Mouse (Mus musculus) forebrain, embryonic 13.5 days (tissue): ENCODE data around the gene Mn1. TPM values are rescaled to one million over a fixed set of nuclear protein-coding genes. Genes with fewer than 3 reads are reported as not detected.

Experiments
- ATAC-seq: fragments of 200-750 bp; cut with Nextera tagmentation; 2 replicates; pipeline ENCODE4 v1.8.0; 2017
- H3K27ac ChIP-seq: fragments of 300-500 bp; sonication (generic); 2 replicates; pipeline ENCODE4 v1.5.1; 2015; ENCODE audit warnings: inconsistent platforms, mild to moderate bottlenecking, moderate library complexity
- H3K27me3 ChIP-seq: fragments of 300-500 bp; sonication (generic); 2 replicates; pipeline ENCODE4 v1.6.1; 2015; ENCODE audit warnings: mild to moderate bottlenecking, inconsistent platforms
- H3K36me3 ChIP-seq: fragments of 300-500 bp; sonication (generic); 2 replicates; pipeline ENCODE4 v1.6.1; 2015; ENCODE audit warnings: mild to moderate bottlenecking, inconsistent platforms; ENCODE audit not compliant: poor library complexity, severe bottlenecking
- H3K4me1 ChIP-seq: fragments of 300-500 bp; sonication (generic); 2 replicates; pipeline ENCODE4 v1.6.1; 2015; ENCODE audit warnings: inconsistent platforms
- H3K4me2 ChIP-seq: fragments of 300-500 bp; sonication (generic); 2 replicates; pipeline ENCODE4 v1.6.1; 2015; ENCODE audit warnings: inconsistent platforms, mild to moderate bottlenecking, moderate library complexity
- H3K4me3 ChIP-seq: fragments of 300-500 bp; sonication (generic); 2 replicates; pipeline ENCODE4 v1.5.1; 2015; ENCODE audit warnings: mild to moderate bottlenecking, inconsistent platforms
- H3K9ac ChIP-seq: fragments of 300-500 bp; sonication (generic); 2 replicates; pipeline ENCODE4 v1.6.1; 2015; ENCODE audit warnings: mild to moderate bottlenecking, inconsistent platforms
- H3K9me3 ChIP-seq: fragments of 300-500 bp; sonication (generic); replicated peaks from 2 replicates; pipeline ENCODE4 v1.6.1; 2016; ENCODE audit warnings: inconsistent platforms
- WGBS: fragments of 180-500 bp; shearing (Covaris S2); methylation state at CpG from one replicate; pipeline ENCODE4 v1.1.7; 2015; 5-methylcytosine and 5-hydroxymethylcytosine counted together
- polyA plus RNA-seq: library from polyadenylated mRNA; unstranded; fragments of >200 nt; fragmentation: Nextera tagmentation; extraction: Ambion mirVana; gene quantifications from 2 replicates; pipeline ENCODE4 v1.2.1, GENCODE M21; 2015

The Mn1 gene
- polyA plus RNA-seq, 1 experiment from 2014 or later, result 89.3 TPM

GRCm38 (mm10) chr5:111394198-111395053 is 22.7 kb upstream of the Mn1 start:
- 3% methylated on average over 15 of the region's 15 CpGs for WGBS
- Histone ChIP-seq H3K9me3 (no peaks in the 10 kb centered on the region), H3K4me2 (peak overlapping the region; percentile 60), H3K4me3 (peak overlapping the region; percentile 24), H3K27me3 (0 out of 2 replicates have a peak, but pooled peaks cover 4% of the 10 kb centered on the region), H3K4me1 (peaks cover 57% of the 10 kb centered on the region), H3K9ac (peak overlapping the region; percentile 34; the same call in 1 of the 2 replicates), H3K27ac (peak overlapping the region; percentile 83), H3K36me3 (peaks cover 3% of the 10 kb centered on the region; the same call in 1 of the 2 replicates)
- peak; percentile 39 for ATAC-seq

DNA sequence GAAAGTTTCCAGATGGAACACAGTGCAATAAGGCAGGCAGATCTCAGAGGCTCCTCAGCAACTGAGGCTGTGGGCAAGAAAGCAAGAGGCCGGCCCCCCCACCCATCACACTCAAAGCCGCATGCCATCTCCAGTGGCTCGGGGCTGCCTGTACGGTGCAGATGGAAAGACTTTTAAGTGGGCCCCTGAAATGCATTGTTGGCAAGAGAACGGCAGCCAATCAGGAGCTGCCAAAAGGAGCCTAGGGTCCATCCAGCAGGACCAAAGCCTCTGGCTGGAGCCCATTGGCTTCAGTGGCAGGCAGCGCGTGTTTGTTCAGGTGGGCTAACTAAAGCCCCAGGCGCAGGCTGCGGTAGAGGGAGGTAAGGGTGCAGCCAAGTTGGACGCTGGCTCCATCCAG is 21.4 kb upstream of the Mn1 start:
- Histone ChIP-seq H3K27ac (no peak overlapping the region), H3K36me3 (no peaks in the 10 kb centered on the region), H3K9ac (peak overlapping the region; percentile 34; the same call in 1 of the 2 replicates), H3K4me3 (no peak overlapping the region), H3K27me3 (0 out of 2 replicates have a peak, but pooled peaks cover 4% of the 10 kb centered on the region), H3K4me1 (peaks cover 57% of the 10 kb centered on the region), H3K4me2 (no peak overlapping the region), H3K9me3 (no peaks in the 10 kb centered on the region)
- no peak for ATAC-seq
- WGBS, result 38% methylated on average over 10 of the region's 10 CpGs

GRCm38 (mm10) chr5:111396199-111396598 is 21.0 kb upstream of the Mn1 start:
- Histone ChIP-seq H3K27ac (no peak overlapping the region), H3K4me2 (no peak overlapping the region), H3K4me1 (peaks cover 57% of the 10 kb centered on the region), H3K27me3 (0 out of 2 replicates have a peak, but pooled peaks cover 4% of the 10 kb centered on the region), H3K9me3 (no peaks in the 10 kb centered on the region), H3K9ac (no peak overlapping the region), H3K36me3 (no peaks in the 10 kb centered on the region), H3K4me3 (no peak overlapping the region)
- ATAC-seq, result no peak
- 83% methylated on average over 4 of the region's 4 CpGs for WGBS

GRCm38 (mm10) chr5:111398471-111398870 is 18.7 kb upstream of the Mn1 start:
- Histone ChIP-seq H3K9me3 (no peaks in the 10 kb centered on the region), H3K4me2 (no peak overlapping the region), H3K27me3 (0 out of 2 replicates have a peak, but pooled peaks cover 4% of the 10 kb centered on the region), H3K4me3 (no peak overlapping the region), H3K36me3 (no peaks in the 10 kb centered on the region), H3K9ac (no peak overlapping the region), H3K4me1 (peaks cover 51% of the 10 kb centered on the region), H3K27ac (no peak overlapping the region)
- 38% methylated on average over 4 of the region's 4 CpGs for WGBS
- ATAC-seq, result no peak

- no peak overlapping the region for H3K27ac ChIP-seq
- H3K9ac ChIP-seq, result no peak overlapping the region
- 82% methylated on average over 4 of the region's 4 CpGs for WGBS
- no peaks in the 10 kb centered on the region for H3K9me3 ChIP-seq
- 0 out of 2 replicates have a peak, but pooled peaks cover 4% of the 10 kb centered on the region for H3K27me3 ChIP-seq
- no peak for ATAC-seq
- H3K4me1 ChIP-seq, result peaks cover 43% of the 10 kb centered on the region
- no peak overlapping the region for H3K4me3 ChIP-seq
- H3K4me2 ChIP-seq, result no peak overlapping the region
- no peaks in the 10 kb centered on the region for H3K36me3 ChIP-seq
Observed at GRCm38 (mm10) chr5:111399271-111399670, 17.9 kb upstream of the Mn1 start.

GRCm38 (mm10) chr5:111401879-111402650 is 15.1 kb upstream of the Mn1 start:
- 68% methylated on average over 19 of the region's 19 CpGs for WGBS
- no peak for ATAC-seq
- H3K4me2 ChIP-seq, result no peak overlapping the region

DNA sequence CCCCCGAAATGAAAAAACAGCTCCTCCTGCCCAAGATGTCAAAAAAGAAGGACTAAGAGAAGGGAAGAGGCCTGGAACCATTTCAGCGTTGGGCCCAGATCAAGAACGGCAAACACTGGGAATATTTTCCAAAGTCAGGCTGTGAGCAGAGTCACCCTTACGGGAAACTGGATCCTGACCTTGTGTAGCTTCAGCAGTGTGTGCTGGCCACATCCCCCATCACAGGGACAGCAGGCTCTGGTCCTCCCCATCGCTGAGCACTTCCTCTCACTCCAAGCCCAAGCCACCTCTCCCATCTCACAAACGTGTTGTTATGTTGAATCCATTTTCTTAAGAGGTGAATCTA is 14.5 kb upstream of the Mn1 start:
- 90% methylated on average over 6 of the region's 6 CpGs for WGBS
- no peak overlapping the region for H3K4me2 ChIP-seq
- H3K27me3 ChIP-seq, result 0 out of 2 replicates have a peak, but pooled peaks cover under 1% of the 10 kb centered on the region

More at GRCm38 (mm10) chr5:111401879-111402650, 15.1 kb upstream of the Mn1 start:
- 0 out of 2 replicates have a peak, but pooled peaks cover 4% of the 10 kb centered on the region for H3K27me3 ChIP-seq
- no peaks in the 10 kb centered on the region for H3K9me3 ChIP-seq
- H3K4me3 ChIP-seq, result no peak overlapping the region
- no peaks in the 10 kb centered on the region for H3K36me3 ChIP-seq
- H3K27ac ChIP-seq, result no peak overlapping the region
- peaks cover 15% of the 10 kb centered on the region for H3K4me1 ChIP-seq
- H3K9ac ChIP-seq, result no peak overlapping the region

DNA sequence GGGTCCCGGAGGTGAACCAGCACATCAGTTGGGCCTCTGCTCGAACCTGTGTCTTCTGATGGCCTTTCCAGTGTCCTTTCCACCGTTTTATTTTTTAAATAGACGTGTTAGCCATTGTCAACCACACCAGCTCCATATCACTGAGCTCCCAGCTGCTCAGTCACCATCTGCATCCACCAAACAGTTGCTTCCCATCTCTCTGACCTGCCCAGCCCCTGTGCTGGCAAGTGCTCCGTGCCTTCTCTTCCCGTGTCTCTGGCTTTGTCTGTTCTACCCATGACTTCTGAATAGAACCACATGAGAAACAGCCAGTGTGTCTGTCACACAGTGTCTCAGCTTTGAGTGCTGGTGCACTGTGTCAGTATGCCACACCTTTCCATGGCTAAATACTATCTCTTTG is 12.4 kb upstream of the Mn1 start:
- Histone ChIP-seq H3K4me3 (no peak overlapping the region), H3K4me2 (no peak overlapping the region), H3K9ac (no peak overlapping the region), H3K27me3 (no peaks in the 10 kb centered on the region), H3K27ac (no peak overlapping the region), H3K4me1 (peaks cover 19% of the 10 kb centered on the region), H3K36me3 (no peaks in the 10 kb centered on the region), H3K9me3 (no peaks in the 10 kb centered on the region)
- WGBS, result 80% methylated on average over 6 of the region's 6 CpGs
- no peak for ATAC-seq

More for the DNA sequence above, 14.5 kb upstream of the Mn1 start:
- ATAC-seq, result no peak
- H3K27ac ChIP-seq, result no peak overlapping the region
- H3K9me3 ChIP-seq, result no peaks in the 10 kb centered on the region
- H3K4me1 ChIP-seq, result peaks cover 13% of the 10 kb centered on the region
- H3K4me3 ChIP-seq, result no peak overlapping the region
- no peaks in the 10 kb centered on the region for H3K36me3 ChIP-seq
- no peak overlapping the region for H3K9ac ChIP-seq

- Histone ChIP-seq H3K4me3 (no peak overlapping the region), H3K27me3 (no peaks in the 10 kb centered on the region; the same call in 1 of the 2 replicates), H3K4me2 (0 out of 2 replicates have a peak overlapping the region, but pooled peaks have one; percentile 2), H3K9me3 (no peaks in the 10 kb centered on the region), H3K27ac (peak overlapping the region; percentile 23; the same call in 1 of the 2 replicates), H3K4me1 (peaks cover 22% of the 10 kb centered on the region), H3K9ac (peak overlapping the region; percentile 44; the same call in 1 of the 2 replicates), H3K36me3 (no peaks in the 10 kb centered on the region)
- WGBS, result 27% methylated on average over 14 of the region's 14 CpGs
- ATAC-seq, result no peak
Observed at GRCm38 (mm10) chr5:111408470-111409105, 8.6 kb upstream of the Mn1 start.

DNA sequence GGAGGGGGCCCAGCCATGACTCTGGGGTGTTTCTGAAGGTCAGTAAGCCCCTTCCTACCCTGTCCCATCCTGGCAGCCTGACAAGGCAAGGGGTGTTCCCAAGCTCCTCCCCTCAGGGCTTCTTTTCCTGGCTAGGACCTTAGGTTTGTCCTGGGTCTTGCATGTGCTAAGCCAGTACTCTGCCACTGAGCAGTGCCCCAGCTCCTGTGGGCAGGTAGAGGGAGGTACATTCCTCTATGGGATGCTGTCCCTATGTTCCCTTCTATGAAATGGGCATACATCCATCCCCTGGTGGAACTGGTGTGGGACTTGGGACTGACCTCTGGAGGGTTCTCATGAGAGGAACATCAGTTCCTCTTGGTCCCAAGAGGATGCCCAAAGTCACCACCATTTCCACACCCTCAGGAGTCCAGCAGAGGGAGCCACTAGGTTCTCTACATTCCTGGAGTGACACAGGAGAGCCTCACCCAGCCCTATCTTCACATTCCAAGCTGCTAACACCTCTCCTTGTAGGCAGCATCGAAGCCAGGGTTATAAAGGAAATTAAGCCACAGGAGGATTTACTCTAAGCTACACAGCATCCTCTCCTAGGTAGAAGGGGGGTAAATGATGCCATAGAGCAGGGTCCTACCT is 7.6 kb upstream of the Mn1 start:
- Histone ChIP-seq H3K27ac (no peak overlapping the region), H3K9me3 (no peaks in the 10 kb centered on the region), H3K4me1 (peaks cover 31% of the 10 kb centered on the region), H3K4me3 (no peak overlapping the region), H3K9ac (no peak overlapping the region), H3K27me3 (no peaks in the 10 kb centered on the region; the same call in 1 of the 2 replicates), H3K36me3 (no peaks in the 10 kb centered on the region), H3K4me2 (no peak overlapping the region)
- 52% methylated on average over 1 of the region's 1 CpGs for WGBS
- ATAC-seq, result no peak

DNA sequence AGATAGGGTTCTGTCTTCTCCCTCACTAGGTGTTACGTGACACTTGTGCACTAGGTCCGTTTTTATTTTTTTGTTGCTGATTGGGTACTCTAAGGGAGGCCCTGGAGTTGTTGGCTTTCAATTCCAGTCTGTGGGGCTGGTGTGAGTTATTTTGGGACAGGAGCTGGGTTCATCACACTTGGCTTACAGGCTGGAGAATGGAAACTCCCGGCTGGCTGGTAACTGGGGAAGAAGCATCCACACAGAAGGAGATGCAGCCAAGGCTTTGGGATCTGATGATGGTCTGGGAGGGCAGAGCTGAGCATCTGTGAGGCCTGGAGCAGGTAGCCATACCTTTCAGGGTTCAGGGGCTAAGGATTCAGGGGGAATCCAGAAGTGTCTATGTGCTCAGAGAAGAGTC is 6.5 kb upstream of the Mn1 start:
- 77% methylated on average over 3 of the region's 3 CpGs for WGBS
- H3K27ac ChIP-seq, result no peak overlapping the region
- H3K4me1 ChIP-seq, result peaks cover 43% of the 10 kb centered on the region
- no peak overlapping the region for H3K4me2 ChIP-seq
- no peaks in the 10 kb centered on the region for H3K9me3 ChIP-seq
- H3K36me3 ChIP-seq, result no peaks in the 10 kb centered on the region
- no peak overlapping the region for H3K9ac ChIP-seq
- H3K27me3 ChIP-seq, result no peaks in the 10 kb centered on the region; the same call in 1 of the 2 replicates
- H3K4me3 ChIP-seq, result no peak overlapping the region
- ATAC-seq, result no peak
